Comparison of ENCODE assay signal across 17 mouse cellular contexts in genomic region chr8:71274478-71274877, GRCm38 (mm10). TPM values are rescaled to one million over a fixed set of nuclear protein-coding genes. Genes with fewer than 3 reads are reported as not detected.
DNase-seq lines count a peak whose midpoint lies in the region; ATAC-seq and TF ChIP-seq lines count a peak whose summit lies in the region.
"Had no signal": no experiment of that assay in that cellular context is flagged by ENCODE, and none has a peak within 500 bp of the region (broad histone marks: within the 10 kb centered on the region; RNA-seq: fewer than 3 reads in every experiment).

No protein-coding gene starts in this region.

- peaks cover 42% of the 10 kb centered on the region for H3K36me3 ChIP-seq in heart, embryonic 13.5 days
- 0 out of 2 replicates have a peak, but pooled peaks cover 4% of the 10 kb centered on the region for H3K36me3 ChIP-seq in liver, postnatal 0 days (replicated peaks; ENCODE audit: insufficient read depth, low read length)
- H3K36me3 ChIP-seq in intestine, postnatal 0 days (ENCODE audit: control insufficient read depth, insufficient read depth), result peaks cover 3% of the 10 kb centered on the region; the same call in 1 of the 2 replicates
- H3K36me3 ChIP-seq: hindbrain, embryonic 15.5 days; neural tube, embryonic 12.5 days had no signal

- DNase-seq in heart, postnatal 10 days, result no peak
- DNase-seq in 416B (ENCODE audit: low read depth), result peak; percentile 77
- no peak for DNase-seq in liver, postnatal 0 days
- DNase-seq in kidney, postnatal 14 days, result no peak
- DNase-seq: adrenal gland, adult 8-10 months; B cell, adult 2 months; cerebellum, adult 18-20 months; gastrocnemius, postnatal 14 days; kidney, adult 18-20 months; kidney, postnatal 36 days; lung, postnatal 4 days had no signal

- H3K4me3 ChIP-seq in heart, embryonic 13.5 days, result 0 out of 2 replicates have a peak overlapping the region, but pooled peaks have one; percentile 88
- H3K4me3 ChIP-seq in liver, postnatal 0 days (ENCODE audit: low read depth, low read length), result no peak overlapping the region
- H3K4me3 ChIP-seq in intestine, postnatal 0 days (ENCODE audit: low read depth, low read length), result no peak overlapping the region

- peak overlapping the region; percentile 87; the same call in 1 of the 2 replicates for H3K4me2 ChIP-seq in heart, embryonic 13.5 days
- 0 out of 2 replicates have a peak overlapping the region, but pooled peaks have one; percentile 88 for H3K4me2 ChIP-seq in liver, postnatal 0 days (ENCODE audit: low read depth, low read length)
- H3K4me2 ChIP-seq in intestine, postnatal 0 days (replicated peaks; ENCODE audit: low read depth), result no peak overlapping the region

- H3K4me1 ChIP-seq in heart, embryonic 13.5 days, result peaks cover 51% of the 10 kb centered on the region
- H3K4me1 ChIP-seq in liver, postnatal 0 days (ENCODE audit: insufficient read depth), result peaks cover 32% of the 10 kb centered on the region
- H3K4me1 ChIP-seq in intestine, postnatal 0 days (replicated peaks; ENCODE audit: control insufficient read depth, insufficient read depth, low read length), result peaks cover 3% of the 10 kb centered on the region; the same call in 1 of the 2 replicates

- H3K9me3 ChIP-seq in heart, embryonic 13.5 days, result no peaks in the 10 kb centered on the region
- H3K9me3 ChIP-seq in liver, postnatal 0 days (ENCODE audit: low read length), result no peaks in the 10 kb centered on the region
- no peaks in the 10 kb centered on the region for H3K9me3 ChIP-seq in intestine, postnatal 0 days (ENCODE audit: control insufficient read depth)
- H3K9me3 ChIP-seq: hindbrain, embryonic 15.5 days; neural tube, embryonic 12.5 days had no signal

- no peak for ATAC-seq in heart, embryonic 13.5 days (ENCODE audit: extremely low read depth, insufficient number of reproducible peaks, low FRiP score, low TSS enrichment)
- peak; percentile 19; the same call in 1 of the 2 replicates for ATAC-seq in common myeloid progenitor, adult 5-6 weeks (replicated peaks; ENCODE audit: low read depth, poor library complexity, severe bottlenecking)
- ATAC-seq in liver, postnatal 0 days, result no peak
- no peak for ATAC-seq in intestine, postnatal 0 days
- ATAC-seq: midbrain, embryonic 16.5 days had no signal

- H3K9ac ChIP-seq in heart, embryonic 13.5 days, result 0 out of 2 replicates have a peak overlapping the region, but pooled peaks have one; percentile 11
- H3K9ac ChIP-seq in liver, postnatal 0 days (replicated peaks), result no peak overlapping the region; the same call in 1 of the 2 replicates
- H3K9ac ChIP-seq in intestine, postnatal 0 days (ENCODE audit: low read depth, low read length), result no peak overlapping the region
- H3K9ac ChIP-seq: hindbrain, embryonic 15.5 days had no signal

- no peak for TF ChIP-seq EP300 in liver, postnatal 0 days (IDR thresholded peaks at IDR 0.05; ENCODE audit: low read depth)

- intact Hi-C loops in heart, postnatal 10 days (cut with DNase I), result loop anchor here (5.0 kb wide), 2 partner anchors 38 to 133 kb away; partner anchors contain the start of gene Ankle1

- no peaks in the 10 kb centered on the region for H3K27me3 ChIP-seq in heart, embryonic 13.5 days (replicated peaks)
- H3K27me3 ChIP-seq in liver, postnatal 0 days (ENCODE audit: insufficient read depth, low read length), result no peaks in the 10 kb centered on the region
- no peaks in the 10 kb centered on the region for H3K27me3 ChIP-seq in intestine, postnatal 0 days (replicated peaks; ENCODE audit: control insufficient read depth, insufficient read depth, low read length)
- H3K27me3 ChIP-seq: hindbrain, embryonic 15.5 days; neural tube, embryonic 12.5 days had no signal

- H3K27ac ChIP-seq in heart, embryonic 13.5 days (replicated peaks), result no peak overlapping the region
- no peak overlapping the region for H3K27ac ChIP-seq in liver, postnatal 0 days (ENCODE audit: low read depth)
- no peak overlapping the region for H3K27ac ChIP-seq in intestine, postnatal 0 days (ENCODE audit: low read depth, low read length)
- H3K27ac ChIP-seq: hindbrain, embryonic 15.5 days; neural tube, embryonic 12.5 days had no signal

- no peak for TF ChIP-seq CTCF in liver, postnatal 0 days (IDR thresholded peaks at IDR 0.05; ENCODE audit: low read depth)
- TF ChIP-seq CTCF in intestine, postnatal 0 days (IDR thresholded peaks at IDR 0.05; ENCODE audit: low read depth), result no peak

RNA-seq across cellular contexts. Expression of gene Haus8, which starts 1.7 kb away (rescaled TPM):
- polyA plus RNA-seq in heart, embryonic 13.5 days (2015; fragmentation: Nextera tagmentation; extraction: Ambion mirVana), result 126 and 154 TPM in 2 replicates
- 10 to 100 TPM; 38.9 to 52.7 TPM for total RNA-seq in heart, postnatal 10 days (2021)
- 40.1 and 64.0 TPM in 2 replicates for total RNA-seq in common myeloid progenitor, adult 5-6 weeks (2017)
- polyA plus RNA-seq in liver, postnatal 0 days (2015; fragmentation: Nextera tagmentation; extraction: Ambion mirVana), result 16.5 and 18.6 TPM in 2 replicates
- 12.9 and 13.1 TPM in 2 replicates for polyA plus RNA-seq in intestine, postnatal 0 days (2015; fragmentation: Nextera tagmentation; extraction: Ambion mirVana)

RNA-seq across cellular contexts. Expression of gene Myo9b, which starts 2.0 kb away (rescaled TPM):
- 14.5 and 16.3 TPM in 2 replicates for polyA plus RNA-seq in heart, embryonic 13.5 days (2015; fragmentation: Nextera tagmentation; extraction: Ambion mirVana)
- total RNA-seq in heart, postnatal 10 days (2021), result 10 to 100 TPM; 41.0 to 43.5 TPM
- 32.7 and 33.5 TPM in 2 replicates for total RNA-seq in common myeloid progenitor, adult 5-6 weeks (2017)
- 3.8 and 5.1 TPM in 2 replicates for polyA plus RNA-seq in liver, postnatal 0 days (2015; fragmentation: Nextera tagmentation; extraction: Ambion mirVana)
- 6.5 and 7.2 TPM in 2 replicates for polyA plus RNA-seq in intestine, postnatal 0 days (2015; fragmentation: Nextera tagmentation; extraction: Ambion mirVana)
